Mouse (Mus musculus): Measurements from ENCODE around the gene Nup210.
"Not testable (repeated sequence)": the region's sequence is repeated elsewhere in the genome, so short reads cannot be mapped to it uniquely, and the experiment has no call there.

The Nup210 gene

GRCm38 (mm10) chr6:91137343-91137956 lies 20.8 kb upstream of the Nup210 start:
- no peak for DNase-seq

- no peak for DNase-seq
Observed at GRCm38 (mm10) chr6:91130856-91131255, 14.2 kb upstream of the Nup210 start.

- no peak for DNase-seq
Observed at GRCm38 (mm10) chr6:91128996-91129395, 12.4 kb upstream of the Nup210 start.

GRCm38 (mm10) chr6:91125228-91125585 lies 8.6 kb upstream of the Nup210 start:
- no peak for DNase-seq

- no peak for DNase-seq
Observed at GRCm38 (mm10) chr6:91124286-91125227, 7.9 kb upstream of the Nup210 start.

- no peak for DNase-seq
Observed at GRCm38 (mm10) chr6:91123453-91123852, 6.8 kb upstream of the Nup210 start.

- DNase-seq: not testable (repeated sequence)
Observed at GRCm38 (mm10) chr6:91121089-91121488, 4.5 kb upstream of the Nup210 start.

GRCm38 (mm10) chr6:91120206-91120605 lies 3.6 kb upstream of the Nup210 start:
- DNase-seq: no peak

GRCm38 (mm10) chr6:91118526-91118925 lies 1.9 kb upstream of the Nup210 start:
- no peak for DNase-seq

- DNase-seq: peak; percentile 56
Observed at GRCm38 (mm10) chr6:91117149-91117548, 520 bp upstream of the Nup210 start.

- no peak for DNase-seq
Observed at GRCm38 (mm10) chr6:91115863-91116243, 776 bp downstream of the Nup210 start.

- DNase-seq: no peak
Observed at GRCm38 (mm10) chr6:91115158-91115557, 1.5 kb downstream of the Nup210 start.

GRCm38 (mm10) chr6:91114716-91115115 lies 1.9 kb downstream of the Nup210 start:
- DNase-seq: no peak

GRCm38 (mm10) chr6:91111954-91112252 lies 4.7 kb downstream of the Nup210 start:
- DNase-seq: no peak

- DNase-seq: no peak
Observed at GRCm38 (mm10) chr6:91111141-91111953, 5.3 kb downstream of the Nup210 start.

GRCm38 (mm10) chr6:91110323-91111020 lies 6.2 kb downstream of the Nup210 start:
- no peak for DNase-seq

GRCm38 (mm10) chr6:91109489-91109888 lies 7.1 kb downstream of the Nup210 start:
- DNase-seq: no peak

- DNase-seq: no peak
Observed at GRCm38 (mm10) chr6:91108917-91109450, 7.6 kb downstream of the Nup210 start.

GRCm38 (mm10) chr6:91108301-91108916 lies 8.2 kb downstream of the Nup210 start:
- DNase-seq: no peak

- DNase-seq: no peak
Observed at GRCm38 (mm10) chr6:91105400-91106129, 11.1 kb downstream of the Nup210 start.

GRCm38 (mm10) chr6:91104765-91105399 lies 11.7 kb downstream of the Nup210 start:
- no peak for DNase-seq
